Mouse (Mus musculus) erythroid progenitor cell, adult 5-6 weeks (primary cell): ENCODE results near the gene Vmn1r170. TPM values are rescaled to one million over a fixed set of nuclear protein-coding genes. Genes with fewer than 3 reads are reported as not detected.
"Not testable (repeated sequence)": the region's sequence is repeated elsewhere in the genome, so short reads cannot be mapped to it uniquely, and the experiment has no call there.

Experiments used
- ATAC-seq: replicated peaks from 2 replicates; pipeline ENCODE4 v1.8.0; 2016; ENCODE audit warnings: moderate number of reproducible peaks, mild to moderate bottlenecking, moderate TSS enrichment, inconsistent platforms; ENCODE audit not compliant: poor library complexity, low FRiP score, severe bottlenecking
- total RNA-seq, 2 experiments: library from RNA; stranded (forward) in 1 of 2; stranded (reverse) in 1 of 2; fragments of 150-400 nt in 1 of 2; fragments of 186-747, 209-891 nt in 1 of 2; gene quantifications; 2 replicates each; pipeline versions ENCODE4 v1.2.3 to v1.2.4; 2015 to 2017; ENCODE audit warnings: low replicate concordance in 2 of 2

The Vmn1r170 gene
- total RNA-seq (2015; ENCODE audit: low replicate concordance) = not detected in 2 replicates
- total RNA-seq (2017; ENCODE audit: low replicate concordance) = not detected in 2 replicates

GRCm38 (mm10) chr7:23605875-23606274 is at the start of gene Vmn1r170:
Gene Vmn1r170, plus strand, starts transcription at chr7:23606175.
- not testable (repeated sequence) for ATAC-seq

- not testable (repeated sequence) for ATAC-seq
Observed at GRCm38 (mm10) chr7:23575226-23575625, 30.7 kb upstream of the Vmn1r170 start, which contains the start of gene Vmn1r169. Gene Vmn1r169, plus strand, starts transcription at chr7:23575526.

- ATAC-seq = no peak
Observed at GRCm38 (mm10) chr7:23630422-23630821, 24.4 kb downstream of the Vmn1r170 start, which contains the start of gene Vmn1r171. Gene Vmn1r171, plus strand, starts transcription at chr7:23630722.

Other genes with a start within 250 kb of the Vmn1r170 start
- not detected in 2 replicates for gene Nlrp5, start 220.3 kb upstream of the Vmn1r170 start, total RNA-seq (2015; ENCODE audit: low replicate concordance)
- gene Nlrp5, start 220.3 kb upstream of the Vmn1r170 start, total RNA-seq (2017; ENCODE audit: low replicate concordance) = not detected in 2 replicates
- not detected in 2 replicates for gene Vmn1r167, start 99.0 kb upstream of the Vmn1r170 start, total RNA-seq (2015; ENCODE audit: low replicate concordance)
- not detected in 2 replicates for gene Vmn1r167, start 99.0 kb upstream of the Vmn1r170 start, total RNA-seq (2017; ENCODE audit: low replicate concordance)
- not detected in 2 replicates for gene Vmn1r168, start 66.4 kb upstream of the Vmn1r170 start, total RNA-seq (2015; ENCODE audit: low replicate concordance)
- gene Vmn1r168, start 66.4 kb upstream of the Vmn1r170 start, total RNA-seq (2017; ENCODE audit: low replicate concordance) = not detected in 2 replicates
- gene Vmn1r169, start 30.6 kb upstream of the Vmn1r170 start, total RNA-seq (2015; ENCODE audit: low replicate concordance) = not detected in 2 replicates
- gene Vmn1r169, start 30.6 kb upstream of the Vmn1r170 start, total RNA-seq (2017; ENCODE audit: low replicate concordance) = not detected in 2 replicates
- gene Vmn1r171, start 24.5 kb downstream of the Vmn1r170 start, total RNA-seq (2015; ENCODE audit: low replicate concordance) = not detected in 2 replicates
- gene Vmn1r171, start 24.5 kb downstream of the Vmn1r170 start, total RNA-seq (2017; ENCODE audit: low replicate concordance) = not detected in 2 replicates
- gene Vmn1r172, start 52.1 kb downstream of the Vmn1r170 start, total RNA-seq (2015; ENCODE audit: low replicate concordance) = not detected in 2 replicates
- gene Vmn1r172, start 52.1 kb downstream of the Vmn1r170 start, total RNA-seq (2017; ENCODE audit: low replicate concordance) = not detected in 2 replicates
- gene Vmn1r173, start 94.5 kb downstream of the Vmn1r170 start, total RNA-seq (2015; ENCODE audit: low replicate concordance) = not detected in 2 replicates
- gene Vmn1r173, start 94.5 kb downstream of the Vmn1r170 start, total RNA-seq (2017; ENCODE audit: low replicate concordance) = not detected in 2 replicates
- gene Vmn1r174, start 146.1 kb downstream of the Vmn1r170 start, total RNA-seq (2015; ENCODE audit: low replicate concordance) = not detected in 2 replicates
- not detected in 2 replicates for gene Vmn1r174, start 146.1 kb downstream of the Vmn1r170 start, total RNA-seq (2017; ENCODE audit: low replicate concordance)
- not detected in 2 replicates for gene Vmn1r175, start 204.5 kb downstream of the Vmn1r170 start, total RNA-seq (2015; ENCODE audit: low replicate concordance)
- not detected in 2 replicates for gene Vmn1r175, start 204.5 kb downstream of the Vmn1r170 start, total RNA-seq (2017; ENCODE audit: low replicate concordance)
- not detected in 2 replicates for gene Vmn1r176, start 231.2 kb downstream of the Vmn1r170 start, total RNA-seq (2015; ENCODE audit: low replicate concordance)
- gene Vmn1r176, start 231.2 kb downstream of the Vmn1r170 start, total RNA-seq (2017; ENCODE audit: low replicate concordance) = not detected in 2 replicates